21 mouse cellular contexts compared by ENCODE assay signal in the genomic region with DNA sequence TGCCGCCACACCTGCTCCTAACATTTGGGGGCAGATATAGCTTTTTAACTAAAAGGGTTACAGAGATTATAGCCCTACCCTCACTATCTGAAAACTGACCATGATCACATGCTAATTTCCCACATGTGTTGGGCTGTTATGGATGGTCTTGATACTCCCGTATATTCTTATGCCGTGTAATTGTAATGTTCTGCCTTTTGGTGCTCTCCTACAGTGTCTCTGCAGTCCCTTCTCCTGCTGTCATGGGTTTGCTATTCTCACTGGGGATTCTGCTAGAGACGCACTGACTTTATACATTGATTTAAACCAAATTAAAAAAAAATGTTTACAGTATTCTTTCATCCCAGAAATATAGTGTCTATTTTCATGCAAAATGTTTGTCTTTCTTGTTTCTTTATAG.
"Had no signal": no experiment of that assay in that cellular context is flagged by ENCODE, and none has a peak within 500 bp of the region (broad histone marks: within the 10 kb centered on the region; RNA-seq: fewer than 3 reads in every experiment).

No protein-coding gene starts in this region.

- DNase-seq: liver; liver, embryonic 13.5 days; liver, postnatal 0 days; lung, adult 2 months; lung, postnatal 14 days; right cerebral cortex, postnatal 14 days; thymus, adult 2 months; thymus, postnatal 25 days; thymus, postnatal 4 days had no signal

- H3K27ac ChIP-seq: liver, embryonic 13.5 days; liver, embryonic 15.5 days; lung, embryonic 15.5 days; macrophage; midbrain, embryonic 10.5 days; midbrain, embryonic 13.5 days; midbrain, embryonic 15.5 days; stomach, embryonic 15.5 days; stomach, postnatal 0 days had no signal

- ATAC-seq: liver, postnatal 0 days; lung, postnatal 0 days had no signal

- H3K9ac ChIP-seq: liver, embryonic 13.5 days; liver, embryonic 15.5 days; liver, postnatal 0 days; lung, embryonic 15.5 days; midbrain, embryonic 13.5 days; midbrain, embryonic 15.5 days; stomach, embryonic 15.5 days had no signal

- H3K4me3 ChIP-seq: liver, embryonic 13.5 days; liver, embryonic 15.5 days; lung, embryonic 15.5 days; megakaryocyte, embryonic 14.5 days; midbrain, embryonic 10.5 days; midbrain, embryonic 13.5 days; midbrain, embryonic 15.5 days; myocyte; stomach, embryonic 15.5 days had no signal

- H3K36me3 ChIP-seq: liver, embryonic 13.5 days; liver, embryonic 15.5 days; lung, embryonic 15.5 days; midbrain, embryonic 10.5 days; midbrain, embryonic 13.5 days; midbrain, embryonic 15.5 days; stomach, embryonic 15.5 days had no signal

- H3K4me2 ChIP-seq: liver, embryonic 11.5 days; liver, embryonic 13.5 days; liver, embryonic 15.5 days; lung, embryonic 15.5 days; midbrain, embryonic 13.5 days; midbrain, embryonic 15.5 days; stomach, embryonic 15.5 days had no signal

- H3K9me3 ChIP-seq: liver, embryonic 13.5 days; liver, embryonic 15.5 days; lung, embryonic 15.5 days; midbrain, embryonic 10.5 days; midbrain, embryonic 13.5 days; midbrain, embryonic 15.5 days; stomach, embryonic 15.5 days had no signal

- H3K4me1 ChIP-seq: liver, embryonic 13.5 days; liver, embryonic 15.5 days; lung, embryonic 15.5 days; megakaryocyte, embryonic 14.5 days; stomach, embryonic 15.5 days had no signal

- H3K27me3 ChIP-seq: liver, embryonic 13.5 days; liver, embryonic 15.5 days; lung, embryonic 15.5 days; megakaryocyte, embryonic 14.5 days; midbrain, embryonic 13.5 days; midbrain, embryonic 15.5 days; stomach, embryonic 15.5 days had no signal
